ENCODE assay signal across 11 mouse cellular contexts in the genomic region with DNA sequence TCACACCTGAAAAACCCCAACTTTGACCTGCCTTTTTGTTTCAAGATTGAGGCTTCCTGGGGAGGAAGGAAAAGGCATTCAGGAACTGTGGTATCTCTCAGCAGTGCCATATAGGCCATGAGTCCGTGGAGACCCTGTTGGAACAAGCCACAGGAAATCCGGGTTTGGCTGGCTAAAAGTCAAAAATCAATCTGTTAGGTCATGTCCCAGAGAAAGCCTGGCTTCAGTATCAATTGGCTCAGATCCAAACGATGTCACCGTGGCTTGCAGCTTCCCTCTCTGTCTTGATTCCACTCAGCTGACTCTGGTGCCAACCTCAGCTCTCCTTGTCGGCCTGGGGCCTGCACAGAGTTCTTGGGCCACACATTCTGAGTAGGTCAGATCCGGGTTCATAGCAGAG.
DNase-seq lines count a peak whose midpoint lies in the region; ATAC-seq and TF ChIP-seq lines count a peak whose summit lies in the region.
"Had no signal": no experiment of that assay in that cellular context is flagged by ENCODE, and none has a peak within 500 bp of the region (broad histone marks: within the 10 kb centered on the region; RNA-seq: fewer than 3 reads in every experiment).

No protein-coding gene starts in this region.

- peak; percentile 65 for DNase-seq in hindbrain, postnatal 0 days (ENCODE audit: low spot score)
- no peak for DNase-seq in hindbrain, embryonic 10.5 days (ENCODE audit: low spot score)
- peak; percentile 21 for DNase-seq in adrenal gland, postnatal 25 days
- DNase-seq in heart, postnatal 10 days = peak; percentile 49 to 65
- no peak for DNase-seq in urinary bladder, postnatal 36 days (ENCODE audit: low spot score in 2 of 2)
- DNase-seq in testis, postnatal 14 days (ENCODE audit: low spot score) = no peak
- DNase-seq in frontal cortex, postnatal 36 days (ENCODE audit: low spot score in 2 of 2) = no peak
- DNase-seq: liver, embryonic 13.5 days had no signal

- WGBS in hindbrain, postnatal 0 days = 46% methylated on average over 6 of the region's 6 CpGs
- 75% methylated on average over 6 of the region's 6 CpGs for WGBS in hindbrain, embryonic 10.5 days
- 42% methylated on average over 6 of the region's 6 CpGs for WGBS in lung, embryonic 16.5 days

- H3K4me2 ChIP-seq in hindbrain, postnatal 0 days (ENCODE audit: low read depth, low read length) = no peak overlapping the region
- H3K4me2 ChIP-seq in lung, embryonic 16.5 days (ENCODE audit: low read depth, low read length) = no peak overlapping the region
- H3K4me2 ChIP-seq: forebrain, embryonic 13.5 days; liver, embryonic 13.5 days had no signal

- H3K27ac ChIP-seq in hindbrain, postnatal 0 days = no peak overlapping the region
- H3K27ac ChIP-seq in hindbrain, embryonic 10.5 days = no peak overlapping the region
- H3K27ac ChIP-seq in lung, embryonic 16.5 days (ENCODE audit: low read length) = no peak overlapping the region
- H3K27ac ChIP-seq: forebrain, embryonic 13.5 days; liver, embryonic 13.5 days had no signal

- H3K27me3 ChIP-seq in hindbrain, postnatal 0 days (ENCODE audit: insufficient read depth, low read length) = no peaks in the 10 kb centered on the region
- H3K27me3 ChIP-seq in hindbrain, embryonic 10.5 days (ENCODE audit: insufficient read depth, poor library complexity, severe bottlenecking) = peaks cover 68% of the 10 kb centered on the region
- H3K27me3 ChIP-seq in lung, embryonic 16.5 days (ENCODE audit: control insufficient read depth, insufficient read depth, low read depth, low read length) = no peaks in the 10 kb centered on the region
- H3K27me3 ChIP-seq: liver, embryonic 13.5 days had no signal

- 0 out of 2 replicates have a peak, but pooled peaks cover 2% of the 10 kb centered on the region for H3K9me3 ChIP-seq in hindbrain, postnatal 0 days (ENCODE audit: low read length)
- peaks cover 1% of the 10 kb centered on the region for H3K9me3 ChIP-seq in hindbrain, embryonic 10.5 days
- peaks cover 1% of the 10 kb centered on the region; the same call in 1 of the 2 replicates for H3K9me3 ChIP-seq in lung, embryonic 16.5 days (ENCODE audit: control insufficient read depth, low read length)
- H3K9me3 ChIP-seq: liver, embryonic 13.5 days had no signal

- intact Hi-C loops in heart, postnatal 10 days (cut with DNase I) = no loop called here

- H3K9ac ChIP-seq in hindbrain, postnatal 0 days (replicated peaks; ENCODE audit: low read length) = no peak overlapping the region
- H3K9ac ChIP-seq in lung, embryonic 16.5 days (ENCODE audit: low read length) = no peak overlapping the region
- H3K9ac ChIP-seq: forebrain, embryonic 13.5 days; liver, embryonic 13.5 days had no signal

- peaks cover 6% of the 10 kb centered on the region; the same call in 1 of the 2 replicates for H3K4me1 ChIP-seq in hindbrain, postnatal 0 days (ENCODE audit: insufficient read depth, low read length)
- H3K4me1 ChIP-seq in hindbrain, embryonic 10.5 days (replicated peaks) = peaks cover 23% of the 10 kb centered on the region
- H3K4me1 ChIP-seq in lung, embryonic 16.5 days (replicated peaks; ENCODE audit: control insufficient read depth, insufficient read depth, low read length) = peaks cover 19% of the 10 kb centered on the region
- H3K4me1 ChIP-seq: forebrain, embryonic 13.5 days had no signal

- no peak overlapping the region for H3K4me3 ChIP-seq in hindbrain, postnatal 0 days (ENCODE audit: low read length)
- no peak overlapping the region for H3K4me3 ChIP-seq in hindbrain, embryonic 10.5 days
- H3K4me3 ChIP-seq in lung, embryonic 16.5 days (ENCODE audit: low read length) = no peak overlapping the region
- H3K4me3 ChIP-seq: forebrain, embryonic 13.5 days; liver, embryonic 13.5 days had no signal

- ATAC-seq in hindbrain, postnatal 0 days = 0 out of 2 replicates have a peak, but pooled peaks have one; percentile 27
- peak; percentile 47; the same call in 1 of the 2 replicates for ATAC-seq in lung, embryonic 16.5 days (ENCODE audit: low read depth)
- ATAC-seq: forebrain, embryonic 13.5 days; intestine, postnatal 0 days had no signal

- no peak for TF ChIP-seq CTCF in hindbrain, postnatal 0 days (IDR thresholded peaks at IDR 0.05; ENCODE audit: low read depth)

- H3K36me3 ChIP-seq in hindbrain, postnatal 0 days (ENCODE audit: insufficient read depth, low read length) = no peaks in the 10 kb centered on the region
- H3K36me3 ChIP-seq in hindbrain, embryonic 10.5 days = no peaks in the 10 kb centered on the region
- no peaks in the 10 kb centered on the region for H3K36me3 ChIP-seq in lung, embryonic 16.5 days (ENCODE audit: control insufficient read depth, insufficient read depth, low read length)
- H3K36me3 ChIP-seq: liver, embryonic 13.5 days had no signal

Comparison
In these comparisons a context has a peak if more than half of its experiments do, and no peak if none do; other contexts are left out.
1. DNase-seq: peak in hindbrain, postnatal 0 days (single experiment), adrenal gland, postnatal 25 days (single experiment) and heart, postnatal 10 days (2 of 2); none in hindbrain, embryonic 10.5 days (single experiment), urinary bladder, postnatal 36 days (0 of 2), testis, postnatal 14 days (single experiment) and frontal cortex, postnatal 36 days (0 of 2).